Mouse (Mus musculus): ENCODE results near the gene Astl. TPM values are rescaled to one million over a fixed set of nuclear protein-coding genes. Genes with fewer than 3 reads are reported as not detected.

Gene Astl
- polyA plus RNA-seq, 1 experiment, result 0.01 TPM

DNA sequence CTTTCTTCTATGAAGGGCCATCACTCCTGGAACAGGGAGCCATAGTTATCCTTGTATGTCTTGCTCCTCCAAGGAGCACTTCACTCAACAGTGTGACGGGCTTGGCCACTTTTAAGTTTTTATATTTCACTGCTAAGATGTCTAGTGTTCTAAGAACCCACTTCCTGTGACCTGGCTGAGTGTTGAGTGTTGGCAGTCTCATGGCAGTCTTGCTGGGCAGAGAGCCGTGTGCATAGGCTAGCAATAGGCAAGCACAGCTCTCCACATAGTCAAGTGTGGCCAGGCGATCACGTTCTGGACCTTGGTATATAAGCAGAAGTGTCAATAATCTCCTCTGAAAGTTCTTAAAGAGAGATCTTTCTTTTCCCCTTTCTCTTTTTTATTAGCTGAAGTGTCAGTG is 20.3 kb upstream of the Astl start:
- H3K27me3 ChIP-seq (ENCODE audit: control insufficient read depth, insufficient read depth, insufficient read length), result no peaks in the 10 kb centered on the region
- no peak overlapping the region for H3K4me2 ChIP-seq (ENCODE audit: low read depth)
- no peak overlapping the region for H3K4me3 ChIP-seq
- H3ac ChIP-seq (ENCODE audit: control insufficient read depth, insufficient read length), result no peak overlapping the region
- no peaks in the 10 kb centered on the region for H3K36me3 ChIP-seq (ENCODE audit: control insufficient read depth, insufficient read depth)
- TF ChIP-seq SRF (IDR thresholded peaks at IDR 0.05; ENCODE audit: control insufficient read depth, insufficient read length, low read depth), result no peak
- TF ChIP-seq TCF3 (IDR thresholded peaks at IDR 0.05; ENCODE audit: insufficient read length, low read depth), result no peak
- TF ChIP-seq POLR2AphosphoS2 (IDR thresholded peaks at IDR 0.05; ENCODE audit: insufficient read length, low read depth), result no peak
- no peak for TF ChIP-seq E2F4 (IDR thresholded peaks at IDR 0.05; ENCODE audit: insufficient read depth)
- no peak for TF ChIP-seq MYOD1 (IDR thresholded peaks at IDR 0.05; ENCODE audit: control insufficient read depth in 1 of 3, insufficient read length in 2 of 3, low read depth in 2 of 3)
- no peak for TF ChIP-seq MYOG (IDR thresholded peaks at IDR 0.05; ENCODE audit: control insufficient read depth in 1 of 3, insufficient read depth in 1 of 3, insufficient read length in 2 of 3, low read depth in 2 of 3)
- TF ChIP-seq USF1 (IDR thresholded peaks at IDR 0.05; ENCODE audit: low read depth), result no peak
- no peak for TF ChIP-seq TCF12 (IDR thresholded peaks at IDR 0.05; ENCODE audit: insufficient read depth, poor library complexity, severe bottlenecking)
- no peak for TF ChIP-seq POLR2A (IDR thresholded peaks at IDR 0.05; ENCODE audit: insufficient read length, low read depth)
- no peak for TF ChIP-seq MAX (IDR thresholded peaks at IDR 0.05; ENCODE audit: low read depth)
- no peak for TF ChIP-seq CEBPB (IDR thresholded peaks at IDR 0.05; ENCODE audit: insufficient read depth, poor library complexity, severe bottlenecking)
- no peaks in the 10 kb centered on the region for H3K79me2 ChIP-seq (ENCODE audit: control insufficient read depth, insufficient read depth)

DNA sequence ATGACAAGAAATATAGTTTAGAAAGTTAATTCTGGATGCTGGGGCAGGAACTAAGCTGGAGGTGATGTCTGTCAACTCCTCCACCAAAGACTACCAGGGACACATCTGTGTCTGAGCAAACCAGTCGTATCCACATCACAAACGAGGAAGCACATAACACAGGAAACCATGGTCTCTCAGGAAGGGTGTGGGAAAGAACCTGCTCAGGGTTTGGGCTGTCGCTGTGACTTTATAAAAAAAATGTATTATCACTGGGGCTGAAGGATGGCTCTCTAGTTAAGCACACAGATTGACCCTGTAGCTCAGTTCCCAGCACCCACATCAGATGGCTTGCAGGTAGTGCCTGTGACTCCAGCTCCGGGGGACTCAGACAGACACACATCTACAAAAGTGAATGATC is 19.4 kb upstream of the Astl start:
- H3K4me3 ChIP-seq, result no peak overlapping the region

DNA sequence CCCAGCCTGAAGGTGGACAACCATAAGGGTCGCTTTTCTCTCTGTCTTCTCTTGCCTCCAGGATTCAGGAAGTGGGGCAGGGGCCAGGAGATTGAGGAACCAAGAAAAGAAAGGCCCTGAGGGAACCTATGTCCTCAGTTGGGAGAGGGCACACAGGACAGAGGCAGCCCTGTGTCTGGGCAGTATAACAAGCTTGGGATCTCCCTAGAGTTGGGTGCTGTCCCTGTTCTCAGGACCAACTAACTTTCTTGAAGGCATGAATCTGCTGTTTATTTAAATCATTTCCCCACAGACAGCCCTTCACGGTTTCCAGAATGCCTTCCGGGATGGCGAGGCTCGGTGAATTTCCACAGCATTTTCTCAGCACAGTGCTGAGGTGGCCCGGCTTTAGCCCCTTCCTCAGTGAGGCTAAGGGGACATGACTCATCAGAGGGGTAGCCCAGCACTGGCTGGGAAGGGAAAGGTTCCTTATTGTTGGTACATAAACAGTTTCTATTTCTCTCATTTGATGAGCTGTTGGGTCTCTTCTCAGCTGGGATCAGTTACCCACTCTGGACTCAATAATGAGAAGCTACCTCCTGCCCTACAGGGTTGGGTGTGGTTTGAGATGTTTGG is 15.7 kb upstream of the Astl start:
- H3ac ChIP-seq (ENCODE audit: control insufficient read depth, insufficient read length), result no peak overlapping the region
- H3K4me2 ChIP-seq (ENCODE audit: low read depth), result peak overlapping the region; percentile 61
- no peaks in the 10 kb centered on the region for H3K79me2 ChIP-seq (ENCODE audit: control insufficient read depth, insufficient read depth)
- no peak overlapping the region for H3K4me3 ChIP-seq
- no peak for TF ChIP-seq USF1 (IDR thresholded peaks at IDR 0.05; ENCODE audit: low read depth)
- no peak for TF ChIP-seq SRF (IDR thresholded peaks at IDR 0.05; ENCODE audit: control insufficient read depth, insufficient read length, low read depth)
- no peak for TF ChIP-seq REST (IDR thresholded peaks at IDR 0.05; ENCODE audit: insufficient read depth, insufficient read length)
- TF ChIP-seq E2F4 (IDR thresholded peaks at IDR 0.05; ENCODE audit: insufficient read depth), result no peak
- no peak for TF ChIP-seq MAX (IDR thresholded peaks at IDR 0.05; ENCODE audit: low read depth)
- no peak for TF ChIP-seq TCF12 (IDR thresholded peaks at IDR 0.05; ENCODE audit: insufficient read depth, poor library complexity, severe bottlenecking)
- no peak for TF ChIP-seq CEBPB (IDR thresholded peaks at IDR 0.05; ENCODE audit: insufficient read depth, poor library complexity, severe bottlenecking)
- TF ChIP-seq POLR2A (IDR thresholded peaks at IDR 0.05; ENCODE audit: insufficient read length, low read depth), result no peak
- no peak for TF ChIP-seq TCF3 (IDR thresholded peaks at IDR 0.05; ENCODE audit: insufficient read length, low read depth)
- no peak for TF ChIP-seq POLR2AphosphoS2 (IDR thresholded peaks at IDR 0.05; ENCODE audit: insufficient read length, low read depth)
- TF ChIP-seq MYOG (IDR thresholded peaks at IDR 0.05; ENCODE audit: control insufficient read depth in 1 of 3, insufficient read depth in 1 of 3, insufficient read length in 2 of 3, low read depth in 2 of 3), result no peak
- TF ChIP-seq MYOD1 (IDR thresholded peaks at IDR 0.05; ENCODE audit: control insufficient read depth in 1 of 3, insufficient read length in 2 of 3, low read depth in 2 of 3), result no peak
- H3K27me3 ChIP-seq (ENCODE audit: control insufficient read depth, insufficient read depth, insufficient read length), result no peaks in the 10 kb centered on the region
- H3K36me3 ChIP-seq (ENCODE audit: control insufficient read depth, insufficient read depth), result no peaks in the 10 kb centered on the region

More for the DNA sequence above, 19.4 kb upstream of the Astl start:
- H3K27me3 ChIP-seq (ENCODE audit: control insufficient read depth, insufficient read depth, insufficient read length), result no peaks in the 10 kb centered on the region
- no peak overlapping the region for H3ac ChIP-seq (ENCODE audit: control insufficient read depth, insufficient read length)
- no peak overlapping the region for H3K4me2 ChIP-seq (ENCODE audit: low read depth)
- TF ChIP-seq USF1 (IDR thresholded peaks at IDR 0.05; ENCODE audit: low read depth), result no peak
- no peak for TF ChIP-seq REST (IDR thresholded peaks at IDR 0.05; ENCODE audit: insufficient read depth, insufficient read length)
- no peak for TF ChIP-seq TCF12 (IDR thresholded peaks at IDR 0.05; ENCODE audit: insufficient read depth, poor library complexity, severe bottlenecking)
- TF ChIP-seq CEBPB (IDR thresholded peaks at IDR 0.05; ENCODE audit: insufficient read depth, poor library complexity, severe bottlenecking), result no peak
- TF ChIP-seq MYOG (IDR thresholded peaks at IDR 0.05; ENCODE audit: control insufficient read depth in 1 of 3, insufficient read depth in 1 of 3, insufficient read length in 2 of 3, low read depth in 2 of 3), result no peak
- no peak for TF ChIP-seq TCF3 (IDR thresholded peaks at IDR 0.05; ENCODE audit: insufficient read length, low read depth)
- no peak for TF ChIP-seq MAX (IDR thresholded peaks at IDR 0.05; ENCODE audit: low read depth)
- no peak for TF ChIP-seq POLR2A (IDR thresholded peaks at IDR 0.05; ENCODE audit: insufficient read length, low read depth)
- no peak for TF ChIP-seq MYOD1 (IDR thresholded peaks at IDR 0.05; ENCODE audit: control insufficient read depth in 1 of 3, insufficient read length in 2 of 3, low read depth in 2 of 3)
- TF ChIP-seq E2F4 (IDR thresholded peaks at IDR 0.05; ENCODE audit: insufficient read depth), result no peak
- H3K79me2 ChIP-seq (ENCODE audit: control insufficient read depth, insufficient read depth), result no peaks in the 10 kb centered on the region
- H3K36me3 ChIP-seq (ENCODE audit: control insufficient read depth, insufficient read depth), result no peaks in the 10 kb centered on the region

- no peaks in the 10 kb centered on the region for H3K27me3 ChIP-seq (ENCODE audit: control insufficient read depth, insufficient read depth, insufficient read length)
- H3ac ChIP-seq (ENCODE audit: control insufficient read depth, insufficient read length), result no peak overlapping the region
- peak overlapping the region; percentile 61 for H3K4me2 ChIP-seq (ENCODE audit: low read depth)
- TF ChIP-seq MAX (IDR thresholded peaks at IDR 0.05; ENCODE audit: low read depth), result no peak
- TF ChIP-seq TCF3 (IDR thresholded peaks at IDR 0.05; ENCODE audit: insufficient read length, low read depth), result no peak
- TF ChIP-seq MYOD1 (IDR thresholded peaks at IDR 0.05; ENCODE audit: control insufficient read depth in 1 of 3, insufficient read length in 2 of 3, low read depth in 2 of 3), result peak; percentile 71 to 94 (median 94)
- no peak for TF ChIP-seq POLR2AphosphoS2 (IDR thresholded peaks at IDR 0.05; ENCODE audit: insufficient read length, low read depth)
- peak in 1 of 3 experiments; percentile 58 for TF ChIP-seq MYOG (IDR thresholded peaks at IDR 0.05; ENCODE audit: control insufficient read depth in 1 of 3, insufficient read depth in 1 of 3, insufficient read length in 2 of 3, low read depth in 2 of 3)
- TF ChIP-seq USF1 (IDR thresholded peaks at IDR 0.05; ENCODE audit: low read depth), result no peak
- TF ChIP-seq SRF (IDR thresholded peaks at IDR 0.05; ENCODE audit: control insufficient read depth, insufficient read length, low read depth), result no peak
- no peak for TF ChIP-seq TCF12 (IDR thresholded peaks at IDR 0.05; ENCODE audit: insufficient read depth, poor library complexity, severe bottlenecking)
- H3K36me3 ChIP-seq (ENCODE audit: control insufficient read depth, insufficient read depth), result no peaks in the 10 kb centered on the region
- no peaks in the 10 kb centered on the region for H3K79me2 ChIP-seq (ENCODE audit: control insufficient read depth, insufficient read depth)
- H3K4me3 ChIP-seq, result no peak overlapping the region
Measured at GRCm38 (mm10) chr2:127323667-127324066, 14.8 kb upstream of the Astl start.
